Mouse (Mus musculus): Measurements from ENCODE around the gene Car5a. TPM values are rescaled to one million over a fixed set of nuclear protein-coding genes. Genes with fewer than 3 reads are reported as not detected.

Gene Car5a
- total and polyA plus RNA-seq, 2 experiments, result 92.0 to 203 TPM

- TF ChIP-seq POLR2A (IDR thresholded peaks at IDR 0.05; ENCODE audit: extremely low read depth, insufficient read depth, low read length) (no peak), CTCF (IDR thresholded peaks at IDR 0.05; ENCODE audit: low read depth, low read length) (no peak)
- no peaks in the 10 kb centered on the region for H3K79me2 ChIP-seq (ENCODE audit: control insufficient read depth, insufficient read depth, low read length)
- peak; percentile 39 for DNase-seq (ENCODE audit: extremely low read depth, low read depth, low spot score)
- peaks cover 14% of the 10 kb centered on the region for H3K4me1 ChIP-seq (ENCODE audit: control insufficient read depth, insufficient read depth, low read length)
- peak overlapping the region; percentile 74 for H3K27ac ChIP-seq (replicated peaks; ENCODE audit: insufficient read depth, low read depth, low read length)
- H3K27me3 ChIP-seq (ENCODE audit: control insufficient read depth, insufficient read depth, low read length), result no peaks in the 10 kb centered on the region
- 42% methylated on average over 7 of the region's 7 CpGs for WGBS
- H3K4me3 ChIP-seq (ENCODE audit: insufficient read depth, low read depth, low read length), result no peak overlapping the region
- H3K9ac ChIP-seq (ENCODE audit: low read depth, low read length), result no peak overlapping the region
- peaks cover 7% of the 10 kb centered on the region; the same call in 1 of the 2 replicates for H3K36me3 ChIP-seq (ENCODE audit: control insufficient read depth, insufficient read depth, low read length)
Measured at GRCm38 (mm10) chr8:121981520-121981895, 36.8 kb upstream of the Car5a start.

- Histone ChIP-seq H3K36me3 (ENCODE audit: control insufficient read depth, insufficient read depth, low read length) (peaks cover 10% of the 10 kb centered on the region; the same call in 1 of the 2 replicates), H3K79me2 (ENCODE audit: control insufficient read depth, insufficient read depth, low read length) (no peaks in the 10 kb centered on the region), H3K27me3 (ENCODE audit: control insufficient read depth, insufficient read depth, low read length) (no peaks in the 10 kb centered on the region), H3K4me1 (ENCODE audit: control insufficient read depth, insufficient read depth, low read length) (peaks cover 14% of the 10 kb centered on the region), H3K4me3 (ENCODE audit: insufficient read depth, low read depth, low read length) (no peak overlapping the region), H3K9ac (ENCODE audit: low read depth, low read length) (no peak overlapping the region), H3K27ac (replicated peaks; ENCODE audit: insufficient read depth, low read depth, low read length) (peak overlapping the region; percentile 74)
- no peak for TF ChIP-seq CTCF (IDR thresholded peaks at IDR 0.05; ENCODE audit: low read depth, low read length)
- TF ChIP-seq POLR2A (IDR thresholded peaks at IDR 0.05; ENCODE audit: extremely low read depth, insufficient read depth, low read length), result no peak
- 50% methylated on average over 11 of the region's 11 CpGs for WGBS
- DNase-seq (ENCODE audit: extremely low read depth, low read depth, low spot score), result peak; percentile 79
Measured at GRCm38 (mm10) chr8:121980792-121981519, 36.3 kb upstream of the Car5a start.

GRCm38 (mm10) chr8:121978670-121979069 is 34.0 kb upstream of the Car5a start:
- Histone ChIP-seq H3K79me2 (ENCODE audit: control insufficient read depth, insufficient read depth, low read length) (no peaks in the 10 kb centered on the region), H3K4me3 (ENCODE audit: insufficient read depth, low read depth, low read length) (no peak overlapping the region), H3K27me3 (ENCODE audit: control insufficient read depth, insufficient read depth, low read length) (no peaks in the 10 kb centered on the region), H3K4me1 (ENCODE audit: control insufficient read depth, insufficient read depth, low read length) (peaks cover 14% of the 10 kb centered on the region), H3K36me3 (ENCODE audit: control insufficient read depth, insufficient read depth, low read length) (peaks cover 19% of the 10 kb centered on the region; the same call in 1 of the 2 replicates), H3K27ac (replicated peaks; ENCODE audit: insufficient read depth, low read depth, low read length) (no peak overlapping the region), H3K9ac (ENCODE audit: low read depth, low read length) (no peak overlapping the region)
- TF ChIP-seq CTCF (IDR thresholded peaks at IDR 0.05; ENCODE audit: low read depth, low read length), result no peak
- no peak for TF ChIP-seq POLR2A (IDR thresholded peaks at IDR 0.05; ENCODE audit: extremely low read depth, insufficient read depth, low read length)
- 97% methylated on average over 13 of the region's 13 CpGs for WGBS
- no peak for DNase-seq (ENCODE audit: extremely low read depth, low read depth, low spot score)

- 77% methylated on average over 8 of the region's 8 CpGs for WGBS
- H3K36me3 ChIP-seq (ENCODE audit: control insufficient read depth, insufficient read depth, low read length), result peaks cover 19% of the 10 kb centered on the region; the same call in 1 of the 2 replicates
- no peak overlapping the region for H3K27ac ChIP-seq (replicated peaks; ENCODE audit: insufficient read depth, low read depth, low read length)
- peak; percentile 63 for DNase-seq (ENCODE audit: extremely low read depth, low read depth, low spot score)
- H3K9ac ChIP-seq (ENCODE audit: low read depth, low read length), result no peak overlapping the region
- peaks cover 14% of the 10 kb centered on the region for H3K4me1 ChIP-seq (ENCODE audit: control insufficient read depth, insufficient read depth, low read length)
- H3K4me3 ChIP-seq (ENCODE audit: insufficient read depth, low read depth, low read length), result no peak overlapping the region
- H3K79me2 ChIP-seq (ENCODE audit: control insufficient read depth, insufficient read depth, low read length), result no peaks in the 10 kb centered on the region
- TF ChIP-seq CTCF (IDR thresholded peaks at IDR 0.05; ENCODE audit: low read depth, low read length) (peak; percentile 63), POLR2A (IDR thresholded peaks at IDR 0.05; ENCODE audit: extremely low read depth, insufficient read depth, low read length) (no peak)
- H3K27me3 ChIP-seq (ENCODE audit: control insufficient read depth, insufficient read depth, low read length), result no peaks in the 10 kb centered on the region
Measured at GRCm38 (mm10) chr8:121977819-121978590, 33.3 kb upstream of the Car5a start.

- WGBS, result 97% methylated on average over 28 of the region's 28 CpGs
- H3K4me1 ChIP-seq (ENCODE audit: control insufficient read depth, insufficient read depth, low read length), result no peaks in the 10 kb centered on the region; the same call in 1 of the 2 replicates
- peaks cover 17% of the 10 kb centered on the region; the same call in 1 of the 2 replicates for H3K36me3 ChIP-seq (ENCODE audit: control insufficient read depth, insufficient read depth, low read length)
- no peaks in the 10 kb centered on the region for H3K27me3 ChIP-seq (ENCODE audit: control insufficient read depth, insufficient read depth, low read length)
- no peak overlapping the region for H3K4me3 ChIP-seq (ENCODE audit: insufficient read depth, low read depth, low read length)
- DNase-seq (ENCODE audit: extremely low read depth, low read depth, low spot score), result no peak
- TF ChIP-seq CTCF (IDR thresholded peaks at IDR 0.05; ENCODE audit: low read depth, low read length) (no peak), POLR2A (IDR thresholded peaks at IDR 0.05; ENCODE audit: extremely low read depth, insufficient read depth, low read length) (no peak)
- H3K79me2 ChIP-seq (ENCODE audit: control insufficient read depth, insufficient read depth, low read length), result peaks cover 11% of the 10 kb centered on the region; the same call in 1 of the 2 replicates
- H3K27ac ChIP-seq (replicated peaks; ENCODE audit: insufficient read depth, low read depth, low read length), result no peak overlapping the region
- no peak overlapping the region for H3K9ac ChIP-seq (ENCODE audit: low read depth, low read length)
Measured at GRCm38 (mm10) chr8:121973906-121974305, 29.2 kb upstream of the Car5a start.

Measured in liver, adult 2 months (tissue).